Mouse (Mus musculus): ENCODE measurements around the gene Crybg1. TPM values are rescaled to one million over a fixed set of nuclear protein-coding genes. Genes with fewer than 3 reads are reported as not detected.

Crybg1 gene
- polyA plus RNA-seq, 1 experiment from 2014 or later, result 0.22 TPM

- no peaks in the 10 kb centered on the region for H3K36me3 ChIP-seq (replicated peaks)
- no peak overlapping the region for H3K9ac ChIP-seq
- no peaks in the 10 kb centered on the region for H3K4me1 ChIP-seq
- ATAC-seq (ENCODE audit: low FRiP score), result no peak
- WGBS, result 83% methylated on average over 1 of the region's 1 CpGs
- 0 out of 2 replicates have a peak, but pooled peaks cover 4% of the 10 kb centered on the region for H3K27me3 ChIP-seq
- H3K4me3 ChIP-seq (replicated peaks), result no peak overlapping the region
- 0 out of 2 replicates have a peak, but pooled peaks cover 3% of the 10 kb centered on the region for H3K9me3 ChIP-seq
- H3K4me2 ChIP-seq, result no peak overlapping the region
- no peak overlapping the region for H3K27ac ChIP-seq
These were observed 122.5 kb downstream of the Crybg1 start for GRCm38 (mm10) chr10:44026105-44026504.

GRCm38 (mm10) chr10:44024705-44025104 is 123.9 kb downstream of the Crybg1 start:
- Histone ChIP-seq H3K27ac (no peak overlapping the region), H3K9me3 (0 out of 2 replicates have a peak, but pooled peaks cover 3% of the 10 kb centered on the region), H3K4me1 (no peaks in the 10 kb centered on the region), H3K4me3 (replicated peaks) (no peak overlapping the region), H3K27me3 (0 out of 2 replicates have a peak, but pooled peaks cover 4% of the 10 kb centered on the region), H3K4me2 (no peak overlapping the region), H3K36me3 (replicated peaks) (no peaks in the 10 kb centered on the region), H3K9ac (no peak overlapping the region)
- 60% methylated on average over 10 of the region's 10 CpGs for WGBS
- no peak for ATAC-seq (ENCODE audit: low FRiP score)

- no peaks in the 10 kb centered on the region for H3K4me1 ChIP-seq
- ATAC-seq (ENCODE audit: low FRiP score), result no peak
- H3K36me3 ChIP-seq (replicated peaks), result no peaks in the 10 kb centered on the region
- H3K9ac ChIP-seq, result no peak overlapping the region
- WGBS, result 79% methylated on average over 4 of the region's 4 CpGs
- H3K9me3 ChIP-seq, result no peaks in the 10 kb centered on the region
- no peak overlapping the region for H3K27ac ChIP-seq
- 0 out of 2 replicates have a peak, but pooled peaks cover 4% of the 10 kb centered on the region for H3K27me3 ChIP-seq
- no peak overlapping the region for H3K4me2 ChIP-seq
- H3K4me3 ChIP-seq (replicated peaks), result no peak overlapping the region
These were observed 128.5 kb downstream of the Crybg1 start for GRCm38 (mm10) chr10:44020141-44020540.

GRCm38 (mm10) chr10:44018562-44018961 is 130.1 kb downstream of the Crybg1 start:
- 91% methylated on average over 4 of the region's 4 CpGs for WGBS
- no peak overlapping the region for H3K9ac ChIP-seq
- ATAC-seq (ENCODE audit: low FRiP score), result no peak
- no peaks in the 10 kb centered on the region for H3K27me3 ChIP-seq
- no peaks in the 10 kb centered on the region for H3K36me3 ChIP-seq (replicated peaks)
- no peaks in the 10 kb centered on the region for H3K4me1 ChIP-seq
- H3K4me2 ChIP-seq, result no peak overlapping the region
- H3K4me3 ChIP-seq (replicated peaks), result no peak overlapping the region
- no peak overlapping the region for H3K27ac ChIP-seq
- no peaks in the 10 kb centered on the region for H3K9me3 ChIP-seq

- H3K4me3 ChIP-seq (replicated peaks), result no peak overlapping the region
- WGBS, result 73% methylated on average over 2 of the region's 2 CpGs
- no peaks in the 10 kb centered on the region for H3K9me3 ChIP-seq
- H3K4me1 ChIP-seq, result no peaks in the 10 kb centered on the region
- no peak overlapping the region for H3K27ac ChIP-seq
- ATAC-seq (ENCODE audit: low FRiP score), result no peak
- H3K36me3 ChIP-seq (replicated peaks), result no peaks in the 10 kb centered on the region
- H3K9ac ChIP-seq, result no peak overlapping the region
- H3K27me3 ChIP-seq, result no peaks in the 10 kb centered on the region
- no peak overlapping the region for H3K4me2 ChIP-seq
These were observed 133.0 kb downstream of the Crybg1 start for GRCm38 (mm10) chr10:44015631-44016030.

- no peak overlapping the region for H3K4me3 ChIP-seq (replicated peaks)
- H3K9ac ChIP-seq, result no peak overlapping the region
- no peaks in the 10 kb centered on the region for H3K9me3 ChIP-seq
- H3K27me3 ChIP-seq, result peaks cover 1% of the 10 kb centered on the region; the same call in 1 of the 2 replicates
- WGBS, result 70% methylated on average over 4 of the region's 4 CpGs
- no peaks in the 10 kb centered on the region for H3K4me1 ChIP-seq
- H3K36me3 ChIP-seq (replicated peaks), result no peaks in the 10 kb centered on the region
- H3K27ac ChIP-seq, result no peak overlapping the region
- ATAC-seq (ENCODE audit: low FRiP score), result no peak
- no peak overlapping the region for H3K4me2 ChIP-seq
These were observed 134.8 kb downstream of the Crybg1 start for GRCm38 (mm10) chr10:44013885-44014284.

- no peaks in the 10 kb centered on the region for H3K36me3 ChIP-seq (replicated peaks)
- H3K4me3 ChIP-seq (replicated peaks), result no peak overlapping the region
- no peak overlapping the region for H3K27ac ChIP-seq
- no peaks in the 10 kb centered on the region; the same call in 1 of the 2 replicates for H3K4me1 ChIP-seq
- H3K4me2 ChIP-seq, result no peak overlapping the region
- no peaks in the 10 kb centered on the region for H3K9me3 ChIP-seq
- no peak overlapping the region for H3K9ac ChIP-seq
- no peak for ATAC-seq (ENCODE audit: low FRiP score)
- 86% methylated on average over 7 of the region's 7 CpGs for WGBS
- peaks cover 26% of the 10 kb centered on the region for H3K27me3 ChIP-seq
These were observed 137.2 kb downstream of the Crybg1 start for GRCm38 (mm10) chr10:44011408-44011807.

GRCm38 (mm10) chr10:44008808-44009207 is 139.8 kb downstream of the Crybg1 start:
- Histone ChIP-seq H3K27me3 (peaks cover 52% of the 10 kb centered on the region), H3K9ac (no peak overlapping the region), H3K36me3 (replicated peaks) (no peaks in the 10 kb centered on the region), H3K4me1 (peaks cover 16% of the 10 kb centered on the region), H3K4me3 (replicated peaks) (no peak overlapping the region), H3K9me3 (no peaks in the 10 kb centered on the region), H3K4me2 (no peak overlapping the region), H3K27ac (no peak overlapping the region)
- no peak for ATAC-seq (ENCODE audit: low FRiP score)

GRCm38 (mm10) chr10:44006815-44007214 is 141.8 kb downstream of the Crybg1 start:
- H3K36me3 ChIP-seq (replicated peaks), result no peaks in the 10 kb centered on the region
- H3K4me1 ChIP-seq, result peaks cover 31% of the 10 kb centered on the region
- no peak overlapping the region for H3K4me3 ChIP-seq (replicated peaks)
- no peak overlapping the region for H3K4me2 ChIP-seq
- peaks cover 72% of the 10 kb centered on the region for H3K27me3 ChIP-seq
- 82% methylated on average over 4 of the region's 4 CpGs for WGBS
- no peaks in the 10 kb centered on the region for H3K9me3 ChIP-seq
- H3K9ac ChIP-seq, result no peak overlapping the region
- no peak for ATAC-seq (ENCODE audit: low FRiP score)
- H3K27ac ChIP-seq, result no peak overlapping the region

- WGBS, result under 1% methylated on average over 40 of the region's 40 CpGs
- Histone ChIP-seq H3K4me3 (replicated peaks) (peak overlapping the region; percentile 37), H3K4me1 (peaks cover 31% of the 10 kb centered on the region), H3K27ac (no peak overlapping the region), H3K4me2 (peak overlapping the region; percentile 60), H3K9ac (peak overlapping the region; percentile 38), H3K27me3 (peaks cover 80% of the 10 kb centered on the region), H3K9me3 (no peaks in the 10 kb centered on the region), H3K36me3 (replicated peaks) (no peaks in the 10 kb centered on the region)
- peak; percentile 36; the same call in 1 of the 2 replicates for ATAC-seq (ENCODE audit: low FRiP score)
These were observed 142.7 kb downstream of the Crybg1 start for GRCm38 (mm10) chr10:44005677-44006641.

- no peak for ATAC-seq (ENCODE audit: low FRiP score)
- Histone ChIP-seq H3K4me2 (peak overlapping the region; percentile 61), H3K9me3 (no peaks in the 10 kb centered on the region), H3K36me3 (replicated peaks) (no peaks in the 10 kb centered on the region), H3K27ac (no peak overlapping the region), H3K9ac (no peak overlapping the region), H3K27me3 (peaks cover 86% of the 10 kb centered on the region), H3K4me3 (replicated peaks) (peak overlapping the region; percentile 44), H3K4me1 (peaks cover 31% of the 10 kb centered on the region)
- WGBS, result 2% methylated on average over 33 of the region's 33 CpGs
These were observed 144.4 kb downstream of the Crybg1 start for GRCm38 (mm10) chr10:44004221-44004751.

GRCm38 (mm10) chr10:44003551-44004151 is 145.0 kb downstream of the Crybg1 start:
- Histone ChIP-seq H3K9ac (peak overlapping the region; percentile 25; the same call in 1 of the 2 replicates), H3K27ac (no peak overlapping the region)
- ATAC-seq (ENCODE audit: low FRiP score), result no peak

More at GRCm38 (mm10) chr10:44003551-44004151, 145.0 kb downstream of the Crybg1 start:
- WGBS, result under 1% methylated on average over 67 of the region's 68 CpGs
- Histone ChIP-seq H3K4me1 (peaks cover 31% of the 10 kb centered on the region), H3K27me3 (peaks cover 83% of the 10 kb centered on the region), H3K36me3 (replicated peaks) (no peaks in the 10 kb centered on the region), H3K9me3 (no peaks in the 10 kb centered on the region), H3K4me3 (replicated peaks) (peak overlapping the region; percentile 44), H3K4me2 (peak overlapping the region; percentile 61)
